Mouse (Mus musculus): ENCODE measurements around the gene 4933402N03Rik. TPM values are rescaled to one million over a fixed set of nuclear protein-coding genes. Genes with fewer than 3 reads are reported as not detected.

4933402N03Rik gene
- polyA plus RNA-seq, 1 experiment from 2014 or later: not detected

DNA sequence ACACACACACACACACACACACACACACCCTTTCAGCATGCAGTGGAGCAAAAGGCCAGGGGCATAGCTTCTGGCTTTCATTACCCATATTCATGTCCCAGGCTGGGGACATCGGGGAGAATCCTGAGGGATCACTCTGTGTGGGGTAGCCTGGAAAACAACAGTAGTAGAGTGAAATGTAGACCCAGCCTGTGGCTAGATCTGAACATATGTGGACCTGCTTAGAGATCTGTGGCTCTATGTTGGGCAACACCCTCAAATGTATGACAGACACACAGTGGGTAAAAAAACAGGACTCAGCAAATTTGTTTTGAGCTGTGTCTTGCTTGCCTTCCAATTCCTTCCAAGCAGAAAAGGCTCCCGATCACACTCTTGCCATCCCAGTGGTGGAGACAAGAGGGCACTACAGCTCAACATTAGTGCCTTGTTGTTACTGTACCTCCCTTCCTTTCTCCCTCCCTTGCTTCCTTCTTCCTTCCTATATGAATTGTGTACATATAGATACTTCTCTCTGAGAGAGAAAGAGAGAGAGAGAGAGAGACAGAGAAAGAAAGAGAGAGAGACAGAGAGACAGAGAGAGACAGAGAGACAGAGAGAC lies 23.8 kb downstream of the 4933402N03Rik start:
- WGBS: 96% methylated on average over 2 of the region's 2 CpGs
- ATAC-seq (ENCODE audit: low read depth): no peak

DNA sequence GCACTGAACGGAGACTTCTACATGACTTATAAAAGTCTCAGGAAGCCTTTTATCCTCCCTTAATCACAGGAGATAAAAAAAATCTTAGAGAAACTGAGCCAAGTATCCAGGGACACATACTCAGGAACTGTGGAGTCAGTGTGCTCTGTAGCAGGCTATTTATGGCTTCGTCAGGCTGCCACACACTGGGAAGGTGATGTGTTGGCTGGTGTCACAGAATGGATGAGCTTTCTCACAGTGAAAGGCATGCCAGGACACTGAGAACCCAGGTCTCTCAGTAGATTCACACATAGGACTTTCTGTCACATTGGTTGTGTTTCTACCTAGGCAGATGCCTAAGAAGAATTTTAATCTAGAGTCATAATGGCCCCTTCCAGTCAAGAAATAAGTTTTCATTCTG lies 31.7 kb downstream of the 4933402N03Rik start:
- no peak for ATAC-seq (ENCODE audit: low read depth)
- no peaks in the 10 kb centered on the region for H3K27me3 ChIP-seq
- 84% methylated on average over 2 of the region's 2 CpGs for WGBS
- H3K9me3 ChIP-seq: no peaks in the 10 kb centered on the region
- no peak overlapping the region for H3K27ac ChIP-seq (replicated peaks)
- H3K4me3 ChIP-seq: no peak overlapping the region
- no peak overlapping the region for H3K4me2 ChIP-seq
- H3K36me3 ChIP-seq: no peaks in the 10 kb centered on the region
- no peak overlapping the region for H3K9ac ChIP-seq
- H3K4me1 ChIP-seq (replicated peaks): no peaks in the 10 kb centered on the region

More for the DNA sequence above, 23.8 kb downstream of the 4933402N03Rik start:
- H3K27me3 ChIP-seq: no peaks in the 10 kb centered on the region
- H3K9me3 ChIP-seq: no peaks in the 10 kb centered on the region
- H3K36me3 ChIP-seq: no peaks in the 10 kb centered on the region
- no peak overlapping the region for H3K4me3 ChIP-seq
- no peak overlapping the region for H3K9ac ChIP-seq
- no peak overlapping the region for H3K27ac ChIP-seq (replicated peaks)
- H3K4me2 ChIP-seq: no peak overlapping the region
- no peaks in the 10 kb centered on the region for H3K4me1 ChIP-seq (replicated peaks)

DNA sequence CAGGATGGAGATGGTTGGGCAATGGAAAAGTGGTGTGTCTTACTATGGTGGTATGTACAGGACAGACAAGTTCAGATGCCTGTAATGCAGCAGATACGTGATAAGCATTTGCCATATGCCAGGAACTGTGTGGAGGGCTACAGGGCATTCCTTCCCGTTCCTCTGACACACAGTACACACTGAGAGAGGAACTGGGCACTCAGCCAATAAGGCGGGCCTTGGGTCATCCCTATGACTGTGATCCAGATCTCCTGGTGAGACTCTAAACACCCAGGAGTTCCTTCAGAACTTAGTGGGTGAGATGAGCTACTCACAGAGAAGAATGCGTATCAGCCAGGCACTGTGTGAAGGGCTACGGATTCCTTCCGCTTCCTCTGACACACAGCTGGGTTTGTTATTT lies 32.4 kb downstream of the 4933402N03Rik start:
- Histone ChIP-seq H3K4me1 (replicated peaks) (no peaks in the 10 kb centered on the region), H3K9ac (no peak overlapping the region), H3K4me2 (no peak overlapping the region), H3K4me3 (no peak overlapping the region), H3K36me3 (no peaks in the 10 kb centered on the region), H3K27me3 (no peaks in the 10 kb centered on the region), H3K27ac (replicated peaks) (no peak overlapping the region), H3K9me3 (no peaks in the 10 kb centered on the region)
- ATAC-seq (ENCODE audit: low read depth): no peak
- 82% methylated on average over 6 of the region's 6 CpGs for WGBS

DNA sequence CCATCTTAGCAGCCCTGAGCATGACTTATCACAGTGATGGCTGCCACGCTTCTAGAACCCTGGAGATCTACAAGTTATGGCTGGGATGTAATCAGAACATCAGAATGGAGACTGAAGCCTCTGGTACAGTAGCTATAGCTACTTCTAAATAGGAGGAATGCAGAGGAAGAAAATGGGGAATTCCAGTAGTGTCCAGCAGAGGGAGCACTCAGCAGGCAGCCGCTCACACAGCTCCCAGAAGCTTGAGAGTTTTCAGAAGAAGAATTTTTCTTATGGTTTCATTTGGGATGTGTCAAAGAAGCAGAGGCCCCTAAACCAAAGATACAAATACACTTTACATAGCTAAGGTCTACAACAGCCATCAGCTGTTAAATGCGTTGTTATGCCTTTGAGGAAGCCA lies 33.6 kb downstream of the 4933402N03Rik start:
- H3K4me2 ChIP-seq: no peak overlapping the region
- H3K4me1 ChIP-seq (replicated peaks): no peaks in the 10 kb centered on the region
- H3K27me3 ChIP-seq: no peaks in the 10 kb centered on the region
- no peaks in the 10 kb centered on the region for H3K36me3 ChIP-seq
- no peak for ATAC-seq (ENCODE audit: low read depth)
- no peak overlapping the region for H3K27ac ChIP-seq (replicated peaks)
- H3K9me3 ChIP-seq: no peaks in the 10 kb centered on the region
- no peak overlapping the region for H3K4me3 ChIP-seq
- H3K9ac ChIP-seq: no peak overlapping the region
- WGBS: 42% methylated on average over 3 of the region's 3 CpGs

Other genes starting within 250 kb of the 4933402N03Rik start
- 11.1 and 16.2 TPM in 2 replicates for gene Htra1, start 210.2 kb downstream of the 4933402N03Rik start, polyA plus RNA-seq (2015; fragmentation: Nextera tagmentation; extraction: Ambion mirVana)
- gene Dmbt1, start 114.3 kb downstream of the 4933402N03Rik start, polyA plus RNA-seq (2015; fragmentation: Nextera tagmentation; extraction: Ambion mirVana): not detected in 2 replicates
- gene 5430419D17Rik, start 28.1 kb upstream of the 4933402N03Rik start, polyA plus RNA-seq (2015; fragmentation: Nextera tagmentation; extraction: Ambion mirVana): not detected in 2 replicates
- gene Cuzd1, start 176.0 kb upstream of the 4933402N03Rik start, polyA plus RNA-seq (2015; fragmentation: Nextera tagmentation; extraction: Ambion mirVana): not detected in 2 replicates
- not detected in 2 replicates for gene Fam24b, start 183.2 kb upstream of the 4933402N03Rik start, polyA plus RNA-seq (2015; fragmentation: Nextera tagmentation; extraction: Ambion mirVana)
- not detected in 2 replicates for gene Fam24a, start 187.6 kb upstream of the 4933402N03Rik start, polyA plus RNA-seq (2015; fragmentation: Nextera tagmentation; extraction: Ambion mirVana)
- gene 2310057M21Rik, start 216.4 kb upstream of the 4933402N03Rik start, polyA plus RNA-seq (2015; fragmentation: Nextera tagmentation; extraction: Ambion mirVana): 24.3 and 29.0 TPM in 2 replicates
- 42.1 and 50.4 TPM in 2 replicates for gene Pstk, start 224.8 kb upstream of the 4933402N03Rik start, polyA plus RNA-seq (2015; fragmentation: Nextera tagmentation; extraction: Ambion mirVana)